9 mouse cellular contexts compared by ENCODE assay signal in genomic region chr7:45015344-45015956, GRCm38 (mm10). TPM values are rescaled to one million over a fixed set of nuclear protein-coding genes. Genes with fewer than 3 reads are reported as not detected.
DNase-seq lines count a peak whose midpoint lies in the region; ATAC-seq lines count a peak whose summit lies in the region.
"Had no signal": no experiment of that assay in that cellular context is flagged by ENCODE, and none has a peak within 500 bp of the region (broad histone marks: within the 10 kb centered on the region; RNA-seq: fewer than 3 reads in every experiment).

No protein-coding gene starts in this region.

- peak overlapping the region; percentile 80 for H3K4me2 ChIP-seq in heart, embryonic 15.5 days
- peak overlapping the region; percentile 86 for H3K4me2 ChIP-seq in hindbrain, embryonic 12.5 days (replicated peaks)

- no peaks in the 10 kb centered on the region for H3K9me3 ChIP-seq in heart, embryonic 15.5 days (replicated peaks)
- no peaks in the 10 kb centered on the region for H3K9me3 ChIP-seq in hindbrain, embryonic 12.5 days (replicated peaks)
- no peaks in the 10 kb centered on the region for H3K9me3 ChIP-seq in midbrain, embryonic 10.5 days (replicated peaks)

- peak overlapping the region; percentile 98 for H3K9ac ChIP-seq in heart, embryonic 15.5 days
- H3K9ac ChIP-seq in hindbrain, embryonic 12.5 days: peak overlapping the region; percentile 97

- intact Hi-C loops in heart, postnatal 25 days (cut with DNase I): loop anchor here (2.0 kb wide), 1 partner anchor 15 kb away; no protein-coding TSS in a partner anchor

- peaks cover 33% of the 10 kb centered on the region for H3K4me1 ChIP-seq in heart, embryonic 15.5 days (replicated peaks)
- peaks cover 34% of the 10 kb centered on the region for H3K4me1 ChIP-seq in hindbrain, embryonic 12.5 days
- peaks cover 50% of the 10 kb centered on the region for H3K4me1 ChIP-seq in midbrain, embryonic 10.5 days

- H3K27me3 ChIP-seq in heart, embryonic 15.5 days: no peaks in the 10 kb centered on the region
- H3K27me3 ChIP-seq in hindbrain, embryonic 12.5 days: 0 out of 2 replicates have a peak, but pooled peaks cover 3% of the 10 kb centered on the region
- H3K27me3 ChIP-seq in midbrain, embryonic 10.5 days (ENCODE audit: low read depth, poor library complexity, severe bottlenecking): peaks cover 22% of the 10 kb centered on the region
- H3K27me3 ChIP-seq: Patski had no signal

- ATAC-seq in heart, embryonic 15.5 days (replicated peaks; ENCODE audit: insufficient number of reproducible peaks, insufficient read depth, low FRiP score, low read depth): no peak
- no peak for ATAC-seq in hindbrain, embryonic 12.5 days (ENCODE audit: low FRiP score)

- peaks cover 23% of the 10 kb centered on the region for H3K36me3 ChIP-seq in heart, embryonic 15.5 days
- peaks cover 26% of the 10 kb centered on the region for H3K36me3 ChIP-seq in hindbrain, embryonic 12.5 days
- H3K36me3 ChIP-seq in midbrain, embryonic 10.5 days: peaks cover 36% of the 10 kb centered on the region

- under 1% methylated on average over 20 of the region's 20 CpGs for WGBS in heart, embryonic 15.5 days
- 1% methylated on average over 20 of the region's 20 CpGs for WGBS in hindbrain, embryonic 12.5 days
- WGBS in midbrain, embryonic 10.5 days: 3% methylated on average over 20 of the region's 20 CpGs

- no peak for DNase-seq in heart, postnatal 25 days (ENCODE audit: low spot score)
- DNase-seq in R1 (ENCODE audit: low read depth, low spot score): peak; percentile 65
- no peak for DNase-seq in midbrain, embryonic 10.5 days (ENCODE audit: low spot score)
- DNase-seq in ovary, adult 18-20 months (ENCODE audit: low spot score): no peak
- no peak for DNase-seq in spleen, postnatal 36 days (ENCODE audit: low spot score in 2 of 2)
- DNase-seq in retina, embryonic 14.5 days (ENCODE audit: low spot score): no peak

- H3K27ac ChIP-seq in heart, embryonic 15.5 days: peak overlapping the region; percentile 100
- peak overlapping the region; percentile 87 for H3K27ac ChIP-seq in hindbrain, embryonic 12.5 days
- H3K27ac ChIP-seq in midbrain, embryonic 10.5 days (replicated peaks): peak overlapping the region; percentile 89

- peak overlapping the region; percentile 94 for H3K4me3 ChIP-seq in heart, embryonic 15.5 days
- peak overlapping the region; percentile 93 for H3K4me3 ChIP-seq in hindbrain, embryonic 12.5 days
- peak overlapping the region; percentile 72 for H3K4me3 ChIP-seq in midbrain, embryonic 10.5 days

RNA-seq across cellular contexts. Expression of gene Scaf1, which starts 0.7 kb away (rescaled TPM):
- polyA plus RNA-seq in heart, embryonic 15.5 days (2015; fragmentation: Nextera tagmentation; extraction: Ambion mirVana): 25.1 and 32.5 TPM in 2 replicates
- total RNA-seq in heart, postnatal 25 days (2021): 10 to 100 TPM; 45.5 to 49.7 TPM
- 50.6 and 52.4 TPM in 2 replicates for polyA plus RNA-seq in hindbrain, embryonic 12.5 days (2016; fragmentation: Nextera tagmentation; extraction: Ambion mirVana)
- polyA plus RNA-seq in midbrain, embryonic 10.5 days (2016; fragmentation: Nextera tagmentation; extraction: Ambion mirVana): 39.6 and 44.8 TPM in 2 replicates

RNA-seq across cellular contexts. Expression of gene Rras, which starts 2.3 kb away (rescaled TPM):
- polyA plus RNA-seq in heart, embryonic 15.5 days (2015; fragmentation: Nextera tagmentation; extraction: Ambion mirVana): 76.4 and 80.8 TPM in 2 replicates
- total RNA-seq in heart, postnatal 25 days (2021): 10 to 100 TPM; 48.9 to 56.6 TPM
- polyA plus RNA-seq in hindbrain, embryonic 12.5 days (2016; fragmentation: Nextera tagmentation; extraction: Ambion mirVana): 22.6 and 23.2 TPM in 2 replicates
- polyA plus RNA-seq in midbrain, embryonic 10.5 days (2016; fragmentation: Nextera tagmentation; extraction: Ambion mirVana): 22.0 and 23.6 TPM in 2 replicates

RNA-seq across cellular contexts. Expression of gene Bcl2l12, which starts 16.9 kb away (rescaled TPM):
- polyA plus RNA-seq in heart, embryonic 15.5 days (2015; fragmentation: Nextera tagmentation; extraction: Ambion mirVana): 34.5 and 35.4 TPM in 2 replicates
- total RNA-seq in heart, postnatal 25 days (2021): 10 to 100 TPM; 10.2 to 11.2 TPM
- polyA plus RNA-seq in hindbrain, embryonic 12.5 days (2016; fragmentation: Nextera tagmentation; extraction: Ambion mirVana): 46.7 and 46.8 TPM in 2 replicates
- 77.4 and 78.4 TPM in 2 replicates for polyA plus RNA-seq in midbrain, embryonic 10.5 days (2016; fragmentation: Nextera tagmentation; extraction: Ambion mirVana)

RNA-seq across cellular contexts. Expression of gene Irf3, which starts 18.0 kb away (rescaled TPM):
- polyA plus RNA-seq in heart, embryonic 15.5 days (2015; fragmentation: Nextera tagmentation; extraction: Ambion mirVana): 61.6 and 76.7 TPM in 2 replicates
- 10 to 100 TPM; 28.3 to 30.9 TPM for total RNA-seq in heart, postnatal 25 days (2021)
- 62.7 and 74.3 TPM in 2 replicates for polyA plus RNA-seq in hindbrain, embryonic 12.5 days (2016; fragmentation: Nextera tagmentation; extraction: Ambion mirVana)
- polyA plus RNA-seq in midbrain, embryonic 10.5 days (2016; fragmentation: Nextera tagmentation; extraction: Ambion mirVana): 69.5 and 71.2 TPM in 2 replicates

RNA-seq across cellular contexts. Expression of gene Prmt1, which starts 29.1 kb away (rescaled TPM):
- polyA plus RNA-seq in heart, embryonic 15.5 days (2015; fragmentation: Nextera tagmentation; extraction: Ambion mirVana): 315 and 356 TPM in 2 replicates
- total RNA-seq in heart, postnatal 25 days (2021): 100 to 1,000 TPM; 105 to 111 TPM
- 551 and 566 TPM in 2 replicates for polyA plus RNA-seq in hindbrain, embryonic 12.5 days (2016; fragmentation: Nextera tagmentation; extraction: Ambion mirVana)
- 908 and 945 TPM in 2 replicates for polyA plus RNA-seq in midbrain, embryonic 10.5 days (2016; fragmentation: Nextera tagmentation; extraction: Ambion mirVana)
